Mouse (Mus musculus): ENCODE data around the gene Dnmt3a. TPM values are rescaled to one million over a fixed set of nuclear protein-coding genes. Genes with fewer than 3 reads are reported as not detected.

Dnmt3a gene
- polyA plus RNA-seq, 1 experiment from 2014 or later = 229 TPM

DNA sequence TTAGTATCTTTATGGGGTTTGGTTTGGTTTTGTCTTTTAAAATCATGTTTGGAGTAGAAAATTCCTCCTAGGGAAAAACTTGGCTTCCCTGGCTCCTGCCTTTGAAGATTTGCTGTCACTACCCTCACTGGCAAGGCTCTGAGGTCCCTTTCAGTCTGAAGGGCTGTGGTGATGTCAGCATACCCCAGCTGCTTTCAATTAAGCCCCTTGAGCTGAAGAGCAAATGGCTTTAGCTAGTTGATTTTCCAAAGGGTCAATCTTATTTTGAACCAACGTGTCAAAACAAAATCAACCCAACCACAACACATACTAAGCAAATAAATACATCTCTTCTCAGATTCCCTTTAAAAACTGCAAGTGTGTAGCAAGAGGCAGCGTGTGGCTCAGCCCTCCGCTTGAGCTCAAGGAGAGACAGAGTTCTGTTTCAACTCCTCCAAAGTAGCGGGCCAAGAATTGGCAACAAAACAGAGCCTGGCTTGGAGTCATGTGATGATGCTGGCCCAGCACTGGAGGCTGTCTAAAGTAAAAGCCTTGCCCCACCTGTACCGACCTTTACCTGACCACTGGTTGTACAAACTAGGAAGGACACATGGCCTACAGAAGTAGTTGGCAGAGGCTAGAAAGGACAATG is 17.3 kb upstream of the Dnmt3a start:
- no peak for ATAC-seq (ENCODE audit: insufficient number of reproducible peaks, insufficient read depth, low FRiP score, low TSS enrichment)
- Histone ChIP-seq H3K4me3 (no peak overlapping the region), H3K9ac (no peak overlapping the region), H3K36me3 (no peaks in the 10 kb centered on the region), H3K9me3 (no peaks in the 10 kb centered on the region), H3K4me2 (replicated peaks) (no peak overlapping the region), H3K27ac (peak overlapping the region; percentile 83), H3K4me1 (peaks cover 37% of the 10 kb centered on the region), H3K27me3 (no peaks in the 10 kb centered on the region)
- 17% methylated on average over 5 of the region's 5 CpGs for WGBS

DNA sequence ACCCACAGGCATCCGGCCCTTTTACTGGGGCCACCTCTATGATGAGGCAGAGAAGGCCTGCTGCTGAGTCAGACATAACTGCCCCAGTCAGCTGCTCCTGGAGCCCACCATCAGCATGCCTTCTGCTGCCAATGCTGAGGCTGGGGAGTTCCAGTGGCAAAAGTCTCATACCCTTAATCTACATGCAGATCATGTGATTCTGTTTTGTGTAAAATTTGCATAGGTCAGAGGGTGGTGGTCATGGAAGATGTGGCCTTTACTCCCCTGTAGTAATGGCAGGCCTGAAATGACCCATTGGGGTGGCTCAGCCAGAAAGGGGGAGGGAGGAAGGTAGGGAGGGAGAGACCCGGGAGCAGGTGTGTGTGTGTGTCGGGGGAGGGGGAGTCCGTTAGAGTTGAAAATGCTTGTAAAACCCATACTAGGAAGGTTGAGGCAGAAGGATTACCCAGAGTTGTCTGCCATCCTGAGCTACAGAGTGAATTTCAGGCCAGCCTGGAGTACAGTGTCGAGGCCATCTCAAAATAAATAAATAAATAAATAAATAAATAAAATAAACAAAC is 16.1 kb upstream of the Dnmt3a start:
- no peak overlapping the region for H3K27ac ChIP-seq
- no peak overlapping the region for H3K9ac ChIP-seq
- H3K27me3 ChIP-seq = no peaks in the 10 kb centered on the region
- H3K4me1 ChIP-seq = peaks cover 33% of the 10 kb centered on the region
- no peaks in the 10 kb centered on the region for H3K9me3 ChIP-seq
- H3K4me3 ChIP-seq = no peak overlapping the region
- no peaks in the 10 kb centered on the region for H3K36me3 ChIP-seq
- no peak overlapping the region for H3K4me2 ChIP-seq (replicated peaks)
- WGBS = 71% methylated on average over 5 of the region's 5 CpGs
- ATAC-seq (ENCODE audit: insufficient number of reproducible peaks, insufficient read depth, low FRiP score, low TSS enrichment) = no peak

DNA sequence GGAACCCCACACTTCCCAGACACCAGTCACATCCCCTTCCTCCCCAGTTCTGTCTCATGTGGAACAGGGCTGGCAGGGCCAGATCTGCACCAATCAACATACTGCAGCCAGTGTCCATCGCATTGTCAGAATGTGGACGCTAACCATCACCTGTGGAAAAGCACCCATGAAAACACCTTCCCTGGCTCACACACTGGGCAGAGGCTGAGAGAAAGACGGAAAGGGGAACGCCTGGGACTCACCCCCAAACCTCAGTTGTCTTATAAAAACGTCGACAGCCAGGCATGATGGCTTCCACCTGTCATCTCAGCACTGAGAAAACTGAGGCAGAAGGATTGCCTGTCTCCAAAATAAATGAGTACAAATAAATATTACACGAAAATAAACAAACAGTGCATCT is 14.6 kb upstream of the Dnmt3a start:
- Histone ChIP-seq H3K9ac (no peak overlapping the region), H3K9me3 (no peaks in the 10 kb centered on the region), H3K36me3 (no peaks in the 10 kb centered on the region), H3K27me3 (no peaks in the 10 kb centered on the region), H3K4me3 (no peak overlapping the region), H3K4me1 (peaks cover 33% of the 10 kb centered on the region), H3K27ac (no peak overlapping the region), H3K4me2 (replicated peaks) (no peak overlapping the region)
- 56% methylated on average over 7 of the region's 7 CpGs for WGBS
- no peak for ATAC-seq (ENCODE audit: insufficient number of reproducible peaks, insufficient read depth, low FRiP score, low TSS enrichment)

GRCm38 (mm10) chr12:3791732-3792131 is 14.1 kb upstream of the Dnmt3a start:
- Histone ChIP-seq H3K9ac (peak overlapping the region; percentile 44; the same call in 1 of the 2 replicates), H3K4me3 (peak overlapping the region; percentile 32), H3K36me3 (no peaks in the 10 kb centered on the region), H3K4me2 (replicated peaks) (peak overlapping the region; percentile 56), H3K9me3 (no peaks in the 10 kb centered on the region), H3K27me3 (no peaks in the 10 kb centered on the region), H3K27ac (no peak overlapping the region), H3K4me1 (peaks cover 32% of the 10 kb centered on the region)
- WGBS = 1% methylated on average over 22 of the region's 22 CpGs
- ATAC-seq (ENCODE audit: insufficient number of reproducible peaks, insufficient read depth, low FRiP score, low TSS enrichment) = peak; percentile 71

GRCm38 (mm10) chr12:3792248-3792647 is 13.6 kb upstream of the Dnmt3a start:
- peak overlapping the region; percentile 56 for H3K4me2 ChIP-seq (replicated peaks)
- H3K9me3 ChIP-seq = no peaks in the 10 kb centered on the region
- 22% methylated on average over 8 of the region's 8 CpGs for WGBS
- H3K4me3 ChIP-seq = peak overlapping the region; percentile 32
- H3K4me1 ChIP-seq = peaks cover 26% of the 10 kb centered on the region
- H3K27ac ChIP-seq = no peak overlapping the region
- ATAC-seq (ENCODE audit: insufficient number of reproducible peaks, insufficient read depth, low FRiP score, low TSS enrichment) = no peak
- H3K36me3 ChIP-seq = no peaks in the 10 kb centered on the region
- no peaks in the 10 kb centered on the region for H3K27me3 ChIP-seq
- H3K9ac ChIP-seq = peak overlapping the region; percentile 44; the same call in 1 of the 2 replicates

DNA sequence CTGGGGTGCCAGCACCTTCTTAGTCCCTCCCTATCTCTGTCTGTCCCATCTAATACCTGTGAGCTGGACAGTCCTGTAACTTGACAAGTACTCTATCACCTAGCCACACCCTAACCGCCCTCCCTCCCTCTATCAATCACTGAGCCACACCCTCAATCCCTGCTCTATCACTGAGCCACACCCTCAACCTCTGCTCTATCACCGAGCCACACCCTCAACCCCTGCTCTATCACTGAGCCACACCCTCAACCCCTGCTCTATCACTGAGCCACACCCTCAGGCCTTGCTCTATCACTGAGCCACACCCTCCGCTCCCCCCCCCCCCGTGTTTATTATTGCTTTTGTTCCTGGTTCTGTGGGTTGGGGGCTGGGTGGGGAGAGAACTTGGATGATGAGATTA is 10.2 kb upstream of the Dnmt3a start:
- Histone ChIP-seq H3K4me2 (replicated peaks) (no peak overlapping the region), H3K36me3 (no peaks in the 10 kb centered on the region), H3K9me3 (no peaks in the 10 kb centered on the region), H3K4me1 (0 out of 2 replicates have a peak, but pooled peaks cover 2% of the 10 kb centered on the region), H3K4me3 (no peak overlapping the region), H3K9ac (no peak overlapping the region), H3K27ac (no peak overlapping the region), H3K27me3 (no peaks in the 10 kb centered on the region)
- 35% methylated on average over 4 of the region's 4 CpGs for WGBS
- no peak for ATAC-seq (ENCODE audit: insufficient number of reproducible peaks, insufficient read depth, low FRiP score, low TSS enrichment)

DNA sequence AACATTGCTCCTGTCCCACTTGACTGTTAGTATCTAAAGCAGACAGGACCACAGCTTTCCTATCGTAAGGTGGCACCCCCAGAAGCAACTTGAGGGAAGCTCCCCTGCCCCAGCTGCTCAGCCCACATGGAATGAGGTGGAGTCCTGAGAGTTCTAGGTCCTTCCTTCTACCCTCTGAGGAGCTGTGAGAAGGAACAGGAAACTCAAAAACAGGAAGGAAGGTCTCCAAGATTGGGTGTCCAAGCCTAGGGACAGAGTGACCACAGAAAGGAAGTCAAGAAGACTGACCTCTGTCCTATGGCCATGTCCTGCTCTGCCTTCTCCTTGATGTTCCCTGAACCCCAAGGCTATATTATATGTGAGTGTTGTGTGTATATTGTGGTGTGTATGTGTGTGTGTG is 6.3 kb upstream of the Dnmt3a start:
- no peak overlapping the region for H3K4me2 ChIP-seq (replicated peaks)
- H3K36me3 ChIP-seq = no peaks in the 10 kb centered on the region
- no peak overlapping the region for H3K9ac ChIP-seq
- no peaks in the 10 kb centered on the region for H3K4me1 ChIP-seq
- no peak for ATAC-seq (ENCODE audit: insufficient number of reproducible peaks, insufficient read depth, low FRiP score, low TSS enrichment)
- no peak overlapping the region for H3K27ac ChIP-seq
- 71% methylated on average over 1 of the region's 1 CpGs for WGBS
- 0 out of 2 replicates have a peak, but pooled peaks cover 3% of the 10 kb centered on the region for H3K27me3 ChIP-seq
- H3K4me3 ChIP-seq = no peak overlapping the region
- no peaks in the 10 kb centered on the region for H3K9me3 ChIP-seq

- Histone ChIP-seq H3K27me3 (0 out of 2 replicates have a peak, but pooled peaks cover 3% of the 10 kb centered on the region), H3K4me2 (replicated peaks) (peak overlapping the region; percentile 79), H3K4me3 (peak overlapping the region; percentile 84), H3K9ac (peak overlapping the region; percentile 97), H3K4me1 (peaks cover 40% of the 10 kb centered on the region), H3K9me3 (no peaks in the 10 kb centered on the region), H3K36me3 (no peaks in the 10 kb centered on the region), H3K27ac (peak overlapping the region; percentile 95)
- peak; percentile 68 for ATAC-seq (ENCODE audit: insufficient number of reproducible peaks, insufficient read depth, low FRiP score, low TSS enrichment)
- WGBS = 1% methylated on average over 32 of the region's 41 CpGs
Measured at GRCm38 (mm10) chr12:3806271-3806684, 471 bp downstream of the Dnmt3a start.

DNA sequence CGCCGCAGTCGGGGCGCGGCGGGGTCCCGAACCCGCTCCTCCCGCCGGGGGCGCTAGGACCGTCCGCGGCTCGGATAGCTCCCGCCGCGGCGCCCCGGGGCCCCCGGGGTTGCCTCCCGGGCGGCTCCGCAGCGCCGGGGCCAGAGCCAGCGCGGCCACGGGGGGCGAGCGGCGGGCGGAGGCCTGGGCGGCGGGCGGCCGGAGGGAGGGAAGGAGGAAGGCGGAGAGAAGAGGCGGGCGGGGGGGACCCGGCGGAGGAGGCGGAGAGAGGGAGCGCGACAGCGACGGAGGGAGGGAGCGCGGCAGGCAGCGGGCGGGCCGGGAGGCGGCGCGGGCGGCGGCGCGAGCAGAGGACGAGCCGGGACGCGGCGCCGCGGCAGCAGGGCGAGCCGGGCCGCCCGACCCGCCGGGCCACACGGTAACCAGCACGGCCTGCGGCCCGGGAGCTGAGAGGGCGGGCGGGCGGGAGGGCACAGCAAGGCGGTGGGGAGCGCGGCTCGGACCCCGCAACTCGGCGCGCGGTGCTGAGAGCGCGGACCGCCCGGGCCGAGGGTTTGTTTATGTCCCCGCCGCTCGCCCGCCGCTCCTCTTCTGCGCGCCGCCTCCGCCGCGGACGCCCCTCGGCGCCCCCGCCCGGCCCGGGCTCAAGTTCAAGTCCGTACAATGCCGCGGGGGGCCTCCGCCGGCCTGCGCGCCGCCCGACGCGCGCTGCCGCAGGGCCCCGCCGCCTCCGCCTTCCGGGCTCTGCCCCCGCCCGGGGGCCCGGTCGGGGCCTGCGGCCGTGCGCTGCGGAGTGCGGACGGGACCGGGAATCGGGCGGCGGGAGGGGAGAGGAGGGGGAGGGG is 1.1 kb downstream of the Dnmt3a start:
- Histone ChIP-seq H3K9ac (peak overlapping the region; percentile 97), H3K36me3 (no peaks in the 10 kb centered on the region), H3K4me1 (peaks cover 46% of the 10 kb centered on the region), H3K27me3 (0 out of 2 replicates have a peak, but pooled peaks cover 3% of the 10 kb centered on the region), H3K9me3 (no peaks in the 10 kb centered on the region), H3K4me3 (peak overlapping the region; percentile 84), H3K27ac (peak overlapping the region; percentile 95), H3K4me2 (replicated peaks) (peak overlapping the region; percentile 79)
- under 1% methylated on average over 82 of the region's 141 CpGs for WGBS
- peak; percentile 16 for ATAC-seq (ENCODE audit: insufficient number of reproducible peaks, insufficient read depth, low FRiP score, low TSS enrichment)

DNA sequence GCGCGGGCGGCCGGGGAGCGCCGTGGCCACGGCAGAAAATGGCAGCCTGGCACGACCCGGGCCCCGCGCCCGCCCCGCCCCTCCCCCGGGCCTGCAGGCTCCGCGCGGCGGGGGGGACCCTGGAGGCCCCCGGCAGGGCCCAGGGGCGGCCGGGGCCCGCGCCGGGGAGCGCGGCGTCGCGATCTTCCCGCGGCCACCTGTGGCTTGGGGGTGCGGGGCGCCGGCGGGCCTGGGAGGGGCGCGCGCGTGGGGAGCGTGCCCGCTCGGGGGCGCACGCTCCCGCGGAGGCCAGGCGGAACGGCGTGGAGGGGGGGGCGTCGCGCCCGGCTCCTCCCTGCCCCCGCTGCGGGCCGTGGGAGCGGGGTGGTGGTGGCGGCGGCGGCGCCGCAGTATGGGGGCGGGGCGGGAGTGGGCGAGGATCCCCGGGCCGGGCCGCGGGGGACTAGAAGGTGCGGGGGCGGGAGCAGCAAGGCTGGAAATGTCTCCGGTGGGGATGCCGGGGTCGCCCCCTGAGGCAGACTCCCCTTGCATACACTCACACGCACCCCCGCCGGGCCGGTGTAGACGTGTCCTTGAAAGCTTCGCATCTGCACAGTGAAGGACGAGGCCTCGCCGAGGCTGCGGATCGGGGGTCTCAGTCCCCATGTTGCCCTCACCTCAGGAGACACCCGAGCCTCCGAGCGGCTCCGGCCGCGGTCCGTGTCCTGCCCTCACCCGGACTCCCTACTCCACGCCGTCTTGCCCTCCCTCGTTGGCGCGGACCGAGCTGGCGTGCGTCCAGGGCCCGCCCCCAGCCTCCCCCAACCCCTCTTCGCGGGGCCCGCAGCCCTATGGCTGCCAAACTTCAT is 2.0 kb downstream of the Dnmt3a start:
- H3K4me3 ChIP-seq = peak overlapping the region; percentile 84
- H3K27me3 ChIP-seq = 0 out of 2 replicates have a peak, but pooled peaks cover 3% of the 10 kb centered on the region
- H3K9me3 ChIP-seq = no peaks in the 10 kb centered on the region
- WGBS = 1% methylated on average over 53 of the region's 105 CpGs
- peak overlapping the region; percentile 97 for H3K9ac ChIP-seq
- H3K36me3 ChIP-seq = no peaks in the 10 kb centered on the region
- H3K4me1 ChIP-seq = peaks cover 50% of the 10 kb centered on the region
- ATAC-seq (ENCODE audit: insufficient number of reproducible peaks, insufficient read depth, low FRiP score, low TSS enrichment) = peak; percentile 57
- peak overlapping the region; percentile 79 for H3K4me2 ChIP-seq (replicated peaks)
- peak overlapping the region; percentile 95 for H3K27ac ChIP-seq

GRCm38 (mm10) chr12:3808396-3808981 is 2.7 kb downstream of the Dnmt3a start:
- Histone ChIP-seq H3K9ac (peak overlapping the region; percentile 97), H3K9me3 (no peaks in the 10 kb centered on the region), H3K27me3 (0 out of 2 replicates have a peak, but pooled peaks cover 3% of the 10 kb centered on the region), H3K36me3 (no peaks in the 10 kb centered on the region), H3K4me3 (peak overlapping the region; percentile 84), H3K4me2 (replicated peaks) (peak overlapping the region; percentile 79), H3K27ac (peak overlapping the region; percentile 95), H3K4me1 (peaks cover 53% of the 10 kb centered on the region)
- ATAC-seq (ENCODE audit: insufficient number of reproducible peaks, insufficient read depth, low FRiP score, low TSS enrichment) = no peak; the same call in 1 of the 2 replicates
- WGBS = 3% methylated on average over 10 of the region's 10 CpGs
